Mouse (Mus musculus) spleen, postnatal 14 days (tissue): ENCODE results near the gene Nfib.

Source experiments
- DNase-seq, 2 experiments: peaks; one replicate each; pipeline ENCODE4 v3.0.0; 2021 to 2022; ENCODE audit warnings: low spot score in 2 of 2

The Nfib gene

GRCm38 (mm10) chr4:82592086-82593030, 113.2 kb downstream of the Nfib start:
- no peak for DNase-seq

- DNase-seq, result no peak
Measured at GRCm38 (mm10) chr4:82589345-82589890, 116.1 kb downstream of the Nfib start.

GRCm38 (mm10) chr4:82588718-82589117, 116.8 kb downstream of the Nfib start:
- DNase-seq, result no peak

DNA sequence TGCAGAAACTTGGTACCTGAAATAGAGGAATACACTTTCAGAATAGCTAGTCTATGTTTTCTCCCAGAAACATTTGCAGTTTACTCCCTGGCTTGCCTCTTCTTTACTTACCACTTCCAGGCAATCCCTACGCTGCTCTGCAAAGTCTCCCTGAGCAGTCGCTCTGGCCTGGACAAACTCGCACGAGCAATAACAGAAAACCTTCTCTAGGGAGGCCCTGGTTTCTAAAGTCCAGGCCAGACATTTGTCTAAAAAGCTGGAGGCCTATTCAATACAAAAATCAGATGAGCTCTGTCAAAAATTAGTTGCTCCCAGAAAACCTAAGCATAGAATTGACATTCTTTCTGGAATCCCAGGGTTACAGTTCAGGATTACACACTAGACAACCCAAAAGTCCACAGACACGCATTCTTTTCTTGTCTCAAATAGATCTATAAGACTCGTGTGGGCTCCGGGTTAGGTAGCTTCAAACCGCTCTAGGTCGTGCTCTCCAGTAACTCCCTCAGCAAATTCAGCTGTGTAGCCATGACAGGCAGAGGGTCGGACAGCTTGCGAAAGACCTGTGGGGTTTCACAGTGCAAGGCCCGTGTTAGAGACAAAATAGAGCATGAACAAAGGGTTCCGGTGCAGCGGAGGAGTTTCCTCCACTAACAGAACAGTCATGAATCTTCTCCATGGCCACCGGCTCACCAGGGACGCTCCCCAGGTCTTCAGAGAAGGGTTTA, 118.2 kb downstream of the Nfib start:
- no peak for DNase-seq

DNA sequence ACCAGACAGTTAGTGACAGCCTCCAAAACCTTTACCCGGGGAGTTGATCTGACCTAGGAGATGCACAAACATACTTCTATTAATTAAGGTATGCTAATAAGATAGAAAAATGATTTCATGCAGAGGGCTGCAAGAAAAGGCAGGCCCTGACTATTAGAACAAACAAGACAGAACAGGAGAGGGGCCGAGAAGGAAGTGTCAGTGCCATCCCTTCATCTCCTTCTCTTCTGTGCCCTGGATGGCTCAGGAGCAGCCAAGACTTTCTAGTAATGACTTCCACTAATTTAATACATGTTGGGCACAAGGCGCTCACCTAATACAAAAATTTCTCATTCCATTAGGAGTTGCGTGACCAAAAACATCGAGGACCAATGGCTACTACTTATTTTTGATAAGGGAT, 118.9 kb downstream of the Nfib start:
- no peak for DNase-seq

- no peak for DNase-seq
Measured at GRCm38 (mm10) chr4:82585536-82585935, 120.0 kb downstream of the Nfib start.

DNA sequence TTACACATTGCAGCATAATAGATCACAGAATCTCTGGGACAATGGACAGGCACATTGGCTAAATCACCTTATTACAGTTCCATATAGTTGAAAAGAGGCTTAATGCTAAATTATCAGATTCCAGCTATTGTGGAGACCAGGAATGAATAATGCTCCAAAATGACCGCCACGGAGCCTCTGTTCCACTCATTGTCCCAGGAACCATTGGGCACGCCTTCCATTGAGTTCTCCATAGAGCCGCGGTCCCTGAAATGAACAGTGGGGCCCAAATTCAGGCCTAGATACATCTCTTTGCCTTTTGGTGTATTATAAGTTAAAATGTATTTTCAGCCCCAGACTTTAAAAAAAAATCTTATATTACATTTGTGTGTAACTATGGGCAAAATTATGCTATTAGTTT, 120.5 kb downstream of the Nfib start:
- no peak for DNase-seq

DNA sequence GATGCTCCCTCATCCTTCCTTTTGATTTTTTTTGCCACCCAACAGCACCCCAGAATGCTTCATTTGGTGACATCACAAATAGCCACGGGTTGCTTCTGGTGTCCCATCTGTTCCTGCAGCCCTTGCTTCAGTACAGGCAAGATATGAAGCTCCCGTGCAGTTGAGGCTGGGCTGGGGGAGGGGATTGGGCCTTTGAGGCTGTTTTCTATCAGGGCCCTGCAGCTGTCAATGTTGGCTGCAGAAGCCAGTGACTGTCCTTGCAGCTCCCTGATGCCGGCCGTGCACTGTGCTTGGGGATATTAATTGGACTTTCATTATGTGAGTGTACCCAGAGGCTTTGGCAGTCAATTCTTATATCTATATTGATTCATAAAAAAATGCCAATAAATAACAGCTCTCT, 121.0 kb downstream of the Nfib start:
- DNase-seq, result no peak

DNA sequence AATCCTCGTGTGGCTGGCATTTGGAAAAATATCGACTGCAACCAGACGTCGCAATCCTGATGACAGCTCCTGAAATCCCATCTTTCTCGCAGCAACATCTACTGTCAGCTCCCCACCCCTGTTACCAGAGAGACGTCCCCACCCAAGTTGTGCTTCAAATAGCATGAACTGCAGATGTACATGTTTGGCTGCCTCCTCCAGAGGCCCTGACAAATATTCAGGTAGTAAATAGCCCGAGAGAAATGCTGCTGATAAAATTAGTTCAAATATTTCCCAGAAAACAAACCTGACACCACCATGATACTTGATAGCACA, 132.3 kb downstream of the Nfib start:
- no peak for DNase-seq

GRCm38 (mm10) chr4:82572410-82573290, 132.9 kb downstream of the Nfib start:
- no peak for DNase-seq

GRCm38 (mm10) chr4:82558816-82559215, 146.7 kb downstream of the Nfib start:
- no peak for DNase-seq

DNA sequence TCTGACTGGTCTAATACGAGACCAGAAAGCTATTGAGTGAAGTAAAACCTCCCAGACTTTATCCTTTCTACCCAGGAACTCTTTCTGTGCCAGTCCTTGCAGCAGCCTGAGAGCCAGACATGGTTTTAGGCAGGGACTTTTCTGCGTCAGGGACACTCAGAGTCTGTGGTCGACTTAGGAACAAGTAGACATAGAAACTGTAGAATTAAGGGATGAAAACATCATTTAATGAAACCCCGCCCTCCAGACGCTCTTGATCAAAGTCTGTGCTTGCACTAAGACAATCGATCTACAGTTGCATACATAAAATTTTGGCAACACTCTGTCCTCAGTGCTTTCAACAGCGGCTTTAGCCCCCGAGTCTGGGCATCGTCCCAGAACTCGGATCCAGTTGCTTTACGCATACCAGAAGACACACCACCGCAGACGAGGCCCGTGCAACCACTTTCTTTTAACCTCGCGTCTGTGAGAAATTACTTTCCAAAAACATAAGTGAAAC, 149.8 kb downstream of the Nfib start:
- no peak for DNase-seq

- DNase-seq, result no peak
Measured at GRCm38 (mm10) chr4:82553658-82554057, 151.9 kb downstream of the Nfib start.

DNA sequence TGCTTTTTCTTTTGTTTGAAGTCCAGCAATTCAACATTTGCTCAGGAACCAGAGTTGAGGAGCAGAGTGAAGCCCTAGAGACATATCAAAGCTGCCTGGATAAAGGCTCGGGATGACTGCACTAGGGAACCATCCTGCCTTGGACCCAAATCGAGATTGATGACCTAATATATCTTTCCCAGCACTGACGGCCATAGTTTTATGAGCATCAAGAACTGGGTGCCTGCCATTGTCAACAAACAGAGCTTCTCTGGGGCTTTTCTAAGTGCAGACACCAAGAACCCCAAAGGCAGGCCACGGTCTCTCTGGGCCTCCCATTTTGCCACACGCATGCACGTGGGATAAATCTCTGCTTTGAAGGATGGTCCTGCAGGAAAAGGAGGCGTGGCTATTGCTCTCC, 153.3 kb downstream of the Nfib start:
- no peak for DNase-seq

GRCm38 (mm10) chr4:82549762-82550380, 155.7 kb downstream of the Nfib start:
- DNase-seq, result no peak

DNA sequence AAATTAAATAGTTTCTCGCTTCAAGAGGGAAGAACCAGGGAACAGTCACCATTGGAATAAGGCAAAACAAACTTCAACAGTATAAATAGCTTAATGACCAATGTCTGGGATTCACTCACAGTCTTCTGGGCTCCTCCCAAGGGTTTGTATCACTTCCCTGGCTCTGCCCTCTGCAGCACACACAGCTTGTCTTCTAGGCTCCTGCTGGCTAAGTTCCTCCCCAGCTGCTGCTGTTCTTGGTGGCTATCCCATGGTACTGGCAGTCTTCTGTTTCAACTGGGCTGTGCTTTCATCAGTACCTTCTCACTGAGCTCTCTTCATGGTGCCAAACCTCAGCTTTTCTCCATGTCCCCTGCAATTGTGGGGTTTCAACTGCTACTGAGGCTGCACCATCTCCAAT, 157.3 kb downstream of the Nfib start:
- no peak for DNase-seq

- no peak for DNase-seq
Measured at GRCm38 (mm10) chr4:82543936-82544335, 161.6 kb downstream of the Nfib start.

DNA sequence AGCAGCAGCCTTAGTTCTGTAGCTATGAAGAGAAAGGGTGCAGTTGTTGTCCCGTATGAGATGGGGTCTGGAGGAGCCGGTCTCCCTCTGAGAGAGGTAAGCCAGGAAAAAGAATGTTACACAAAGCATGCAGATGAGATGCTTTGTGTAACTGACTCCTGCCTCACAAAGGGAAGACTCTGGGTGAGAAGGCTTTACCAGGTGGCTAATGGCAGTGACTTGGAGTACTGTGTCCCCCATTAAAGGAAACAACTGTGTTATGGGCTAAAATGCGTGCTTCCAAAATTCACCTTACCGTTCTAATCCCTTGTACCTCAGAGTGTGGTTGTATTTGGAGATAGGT, 162.2 kb downstream of the Nfib start:
- DNase-seq, result no peak

DNA sequence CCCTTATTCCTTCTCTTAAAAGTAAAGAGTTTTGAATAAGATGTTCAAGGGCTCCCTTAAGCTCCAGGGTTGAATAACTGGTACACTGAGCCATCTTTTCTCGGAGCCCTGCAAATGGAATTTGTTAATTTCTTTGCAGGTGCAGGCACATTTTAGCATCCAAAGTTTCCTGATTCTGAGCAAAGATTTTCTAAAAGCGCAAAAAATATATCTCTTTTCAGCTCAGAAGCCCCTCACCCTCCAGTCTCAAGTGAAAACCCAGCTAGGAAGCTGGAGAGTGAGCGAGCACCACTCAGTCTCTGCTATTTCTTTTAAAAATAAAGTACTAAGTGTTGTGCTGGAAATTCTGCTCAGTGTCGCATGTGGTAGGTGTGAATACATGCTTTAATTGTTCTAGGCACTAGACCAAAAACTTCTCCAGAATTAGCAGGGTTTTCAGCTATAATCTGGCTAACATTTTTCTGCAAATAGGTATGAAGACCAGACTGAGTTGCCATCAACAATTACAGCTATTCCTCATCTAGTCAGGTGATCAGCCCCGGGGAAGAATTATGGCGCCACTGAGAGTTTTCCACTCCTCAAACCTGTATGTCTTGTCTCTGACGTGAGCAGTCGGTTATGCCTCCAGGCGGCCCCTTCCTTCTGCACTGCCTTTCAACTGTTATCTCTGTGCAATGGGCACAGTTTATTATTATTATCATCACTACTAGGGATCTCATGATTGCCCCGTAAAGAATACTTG, 162.7 kb downstream of the Nfib start:
- DNase-seq, result no peak

GRCm38 (mm10) chr4:82541894-82542510, 163.5 kb downstream of the Nfib start:
- DNase-seq, result peak in 1 of 2 experiments; percentile 6
